Mouse (Mus musculus): ENCODE data around the gene Sult3a1. TPM values are rescaled to one million over a fixed set of nuclear protein-coding genes. Genes with fewer than 3 reads are reported as not detected.

The Sult3a1 gene
- 1.2 and 1.9 TPM in 2 replicates for polyA plus RNA-seq (2012; rRNA removed)

GRCm38 (mm10) chr10:33857421-33857820, at the start of gene Sult3a1:
TSS of gene Sult3a1 (plus strand) at chr10:33857721.

GRCm38 (mm10) chr10:33904530-33905481, 47.3 kb downstream of the Sult3a1 start, which contains the start of gene Rsph4a:
TSS of gene Rsph4a (plus strand) at chr10:33905111.

Other genes starting within 250 kb of the Sult3a1 start
- gene Clvs2, start 233.0 kb upstream of the Sult3a1 start, polyA plus RNA-seq (2012; rRNA removed) = not detected in 2 replicates
- not detected in 2 replicates for gene Sult3a2, start 71.0 kb upstream of the Sult3a1 start, polyA plus RNA-seq (2012; rRNA removed)
- gene Rsph4a, start 47.4 kb downstream of the Sult3a1 start, polyA plus RNA-seq (2012; rRNA removed) = 0.15 and 0.20 TPM in 2 replicates
- 6.8 and 7.1 TPM in 2 replicates for gene Zup1, start 93.5 kb downstream of the Sult3a1 start, polyA plus RNA-seq (2012; rRNA removed)
- 22.3 and 23.1 TPM in 2 replicates for gene Rwdd1, start 161.9 kb downstream of the Sult3a1 start, polyA plus RNA-seq (2012; rRNA removed)
- not detected in 2 replicates for gene Trappc3l, start 179.9 kb downstream of the Sult3a1 start, polyA plus RNA-seq (2012; rRNA removed)
- not detected in 2 replicates for gene Calhm4, start 186.6 kb downstream of the Sult3a1 start, polyA plus RNA-seq (2012; rRNA removed)
- gene Calhm5, start 238.8 kb downstream of the Sult3a1 start, polyA plus RNA-seq (2012; rRNA removed) = 0.02 and 0.04 TPM in 2 replicates

All from liver, embryonic 18 days (tissue).